Mouse (Mus musculus) monocyte, adult 2 months (primary cell): Measurements from ENCODE around the gene Vdac2.
A peak's percentile ranks its signal among the peaks of the same experiment; 100 is the strongest.

Experiments
- DNase-seq, 2 experiments: peaks; one replicate each; pipeline ENCODE4 v3.0.0; 2022; ENCODE audit warnings: low spot score in 2 of 2, low read depth in 1 of 2

Gene Vdac2

GRCm38 (mm10) chr14:21824938-21825337 lies at the start of gene Vdac2:
TSS of gene Vdac2 (plus strand) at chr14:21825238.
- no peak for DNase-seq

GRCm38 (mm10) chr14:21776201-21776600 lies 48.8 kb upstream of the Vdac2 start:
- DNase-seq: no peak

GRCm38 (mm10) chr14:21786500-21786899 lies 38.5 kb upstream of the Vdac2 start:
- DNase-seq: no peak

GRCm38 (mm10) chr14:21787374-21787773 lies 37.7 kb upstream of the Vdac2 start:
- DNase-seq: no peak

GRCm38 (mm10) chr14:21788121-21788520 lies 36.9 kb upstream of the Vdac2 start:
- DNase-seq: no peak

GRCm38 (mm10) chr14:21790585-21791251 lies 34.3 kb upstream of the Vdac2 start:
- no peak for DNase-seq

GRCm38 (mm10) chr14:21791722-21792121 lies 33.3 kb upstream of the Vdac2 start:
- no peak for DNase-seq

- no peak for DNase-seq
These were observed 32.8 kb upstream of the Vdac2 start for GRCm38 (mm10) chr14:21792250-21792649.

- DNase-seq: no peak
These were observed 24.4 kb upstream of the Vdac2 start for GRCm38 (mm10) chr14:21800641-21801040.

GRCm38 (mm10) chr14:21801624-21802023 lies 23.4 kb upstream of the Vdac2 start:
- DNase-seq: no peak

- no peak for DNase-seq
These were observed 22.4 kb upstream of the Vdac2 start for GRCm38 (mm10) chr14:21802543-21803206.

GRCm38 (mm10) chr14:21806203-21806602 lies 18.8 kb upstream of the Vdac2 start:
- no peak for DNase-seq

GRCm38 (mm10) chr14:21806631-21807160 lies 18.3 kb upstream of the Vdac2 start:
- DNase-seq: no peak

GRCm38 (mm10) chr14:21808208-21808922 lies 16.7 kb upstream of the Vdac2 start:
- no peak for DNase-seq

- no peak for DNase-seq
These were observed 15.6 kb upstream of the Vdac2 start for GRCm38 (mm10) chr14:21809418-21809817.

- no peak for DNase-seq
These were observed 13.7 kb upstream of the Vdac2 start for GRCm38 (mm10) chr14:21811301-21811700.

GRCm38 (mm10) chr14:21811744-21812393 lies 13.2 kb upstream of the Vdac2 start:
- no peak for DNase-seq

- DNase-seq: peak in 1 of 2 experiments; percentile 53
These were observed 12.4 kb upstream of the Vdac2 start for GRCm38 (mm10) chr14:21812590-21813162.

GRCm38 (mm10) chr14:21813216-21813615 lies 11.8 kb upstream of the Vdac2 start:
- DNase-seq: no peak

GRCm38 (mm10) chr14:21813847-21814246 lies 11.2 kb upstream of the Vdac2 start:
- DNase-seq: no peak

GRCm38 (mm10) chr14:21814606-21815005 lies 10.4 kb upstream of the Vdac2 start:
- no peak for DNase-seq
